Mouse (Mus musculus): ENCODE results near the gene Cdkl3. TPM values are rescaled to one million over a fixed set of nuclear protein-coding genes. Genes with fewer than 3 reads are reported as not detected.

Gene Cdkl3
- polyA plus RNA-seq (2017; shearing (Covaris generic)): 7.1 TPM

GRCm38 (mm10) chr11:52003772-52004528, at the start of gene Cdkl3:
Gene Cdkl3, plus strand, starts transcription at chr11:52004221.

DNA sequence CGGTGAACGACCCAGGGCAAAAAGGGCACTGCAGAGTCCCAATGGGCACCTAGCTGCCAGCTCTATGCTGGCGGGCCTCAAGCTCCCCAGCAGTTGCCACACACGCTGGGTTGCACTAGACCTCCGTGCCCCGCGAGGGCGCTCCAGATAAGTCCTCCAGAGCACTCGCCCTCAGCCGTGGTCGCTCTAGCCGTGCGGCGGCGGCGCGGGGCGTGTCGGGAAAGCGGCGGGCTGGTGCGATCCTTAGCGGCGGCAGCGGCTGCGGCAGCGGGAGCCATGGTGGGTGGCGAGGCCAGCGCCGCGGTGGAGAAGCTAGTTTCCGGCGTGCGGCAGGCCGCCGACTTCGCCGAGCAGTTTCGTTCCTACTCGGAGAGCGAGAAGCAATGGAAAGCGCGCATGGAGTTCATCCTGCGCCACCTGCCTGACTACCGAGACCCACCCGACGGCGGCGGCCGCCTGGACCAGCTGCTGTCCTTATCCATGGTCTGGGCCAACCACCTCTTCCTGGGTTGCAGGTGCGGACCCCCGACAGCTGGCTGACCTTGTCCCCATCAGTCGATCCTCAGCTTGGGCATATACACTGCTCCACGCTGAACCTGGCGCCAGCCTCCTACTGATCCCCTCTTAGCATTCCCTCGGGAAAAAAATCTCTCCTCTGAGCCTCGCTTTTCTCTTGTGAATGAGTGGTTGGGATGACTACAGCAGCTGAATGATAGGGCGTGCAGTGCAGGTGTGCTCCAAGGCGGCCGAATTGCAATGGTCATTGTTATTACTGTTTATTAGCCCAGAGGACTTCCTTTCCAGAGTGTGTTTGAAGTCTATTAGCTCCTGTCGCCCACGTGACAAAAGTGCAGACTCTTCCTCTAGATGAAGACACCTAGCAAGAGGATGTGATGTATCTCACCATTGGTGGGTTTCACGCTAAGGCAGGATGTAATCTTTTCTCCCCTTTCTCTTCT, 36.3 kb upstream of the Cdkl3 start, which contains the start of gene Cdkn2aipnl:
Gene Cdkn2aipnl, plus strand, starts transcription at position 219 of the 959 bp plus-strand sequence.

DNA sequence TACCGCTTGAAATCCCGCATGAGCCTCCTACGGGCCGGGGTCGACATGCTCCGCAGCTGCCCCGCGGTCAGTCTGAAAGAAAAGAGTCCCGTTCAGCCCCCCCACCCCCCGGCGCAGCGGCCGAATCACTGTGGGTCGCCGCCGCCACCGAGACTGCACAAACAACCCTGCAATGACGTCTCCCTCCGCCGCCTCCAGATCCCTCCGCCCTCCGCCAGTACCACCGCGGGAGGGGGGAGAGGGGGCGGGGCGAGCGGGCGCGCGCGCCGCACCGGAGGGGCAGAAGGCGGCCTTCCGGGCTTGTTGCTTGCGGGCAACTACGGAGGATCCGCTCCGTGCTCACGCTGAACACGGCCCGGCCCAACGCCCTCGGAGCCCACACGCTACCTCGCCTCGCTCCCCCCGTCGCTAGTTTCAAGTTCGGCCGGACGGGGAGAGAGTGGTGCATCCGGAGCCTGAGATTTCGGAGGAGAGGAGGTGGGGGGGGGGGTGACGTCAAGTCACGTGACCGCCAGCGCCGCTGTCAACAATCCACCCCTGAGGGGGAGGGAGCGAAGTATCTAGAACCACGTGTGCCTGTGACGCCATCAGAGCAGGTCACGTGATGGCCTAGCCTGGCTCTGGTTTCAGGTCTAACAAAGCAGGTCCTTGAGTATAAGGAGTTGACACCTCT, 3.6 kb upstream of the Cdkl3 start, which contains the start of gene Ube2b:
Gene Ube2b, minus strand, starts transcription at position 473 of the 673 bp plus-strand sequence.

GRCm38 (mm10) chr11:52098398-52098946, 94.5 kb downstream of the Cdkl3 start, which contains the start of gene Ppp2ca:
Gene Ppp2ca, plus strand, starts transcription at chr11:52098681.

Other genes with a start within 250 kb of the Cdkl3 start
- 19.7 TPM for gene Sec24a, start 240.6 kb upstream of the Cdkl3 start, polyA plus RNA-seq (2017; shearing (Covaris generic))
- 127 TPM for gene Sar1b, start 240.5 kb upstream of the Cdkl3 start, polyA plus RNA-seq (2017; shearing (Covaris generic))
- gene Jade2, start 146.6 kb upstream of the Cdkl3 start, polyA plus RNA-seq (2017; shearing (Covaris generic)): 8.5 TPM
- 116 TPM for gene Cdkn2aipnl, start 36.6 kb upstream of the Cdkl3 start, polyA plus RNA-seq (2017; shearing (Covaris generic))
- 328 TPM for gene Ube2b, start 3.5 kb upstream of the Cdkl3 start, polyA plus RNA-seq (2017; shearing (Covaris generic))
- 6.3 TPM for gene Ppp2ca, start 94.5 kb downstream of the Cdkl3 start, polyA plus RNA-seq (2017; shearing (Covaris generic))
- not detected for gene Olfr1373, start 141.3 kb downstream of the Cdkl3 start, polyA plus RNA-seq (2017; shearing (Covaris generic))
- not detected for gene Olfr1371, start 209.8 kb downstream of the Cdkl3 start, polyA plus RNA-seq (2017; shearing (Covaris generic))
- 383 TPM for gene Skp1a, start 227.8 kb downstream of the Cdkl3 start, polyA plus RNA-seq (2017; shearing (Covaris generic))